Mouse (Mus musculus) left cerebral cortex, postnatal 10 days (tissue): ENCODE measurements around the gene Ergic1. TPM values are rescaled to one million over a fixed set of nuclear protein-coding genes. Genes with fewer than 3 reads are reported as not detected.

Source experiments
- DNase-seq, 2 experiments: peaks; one replicate each; pipeline ENCODE4 v3.0.0; 2021 to 2022; ENCODE audit warnings: low spot score in 2 of 2, mixed read lengths in 1 of 2; ENCODE audit errors: extremely low spot score in 1 of 2
- intact Hi-C: fragments of 180-260 bp; cut with DNase I; formaldehyde crosslinking; loops from one replicate; pipeline ENCODE4 v1.15.1; 2025
- total RNA-seq, 2 experiments: library from RNA; stranded (reverse); gene quantifications; 2 replicates each; pipeline ENCODE4 v1.2.3; 2021

Gene Ergic1
- total RNA-seq, 2 experiments from 2014 or later = 170 to 171 TPM

DNA sequence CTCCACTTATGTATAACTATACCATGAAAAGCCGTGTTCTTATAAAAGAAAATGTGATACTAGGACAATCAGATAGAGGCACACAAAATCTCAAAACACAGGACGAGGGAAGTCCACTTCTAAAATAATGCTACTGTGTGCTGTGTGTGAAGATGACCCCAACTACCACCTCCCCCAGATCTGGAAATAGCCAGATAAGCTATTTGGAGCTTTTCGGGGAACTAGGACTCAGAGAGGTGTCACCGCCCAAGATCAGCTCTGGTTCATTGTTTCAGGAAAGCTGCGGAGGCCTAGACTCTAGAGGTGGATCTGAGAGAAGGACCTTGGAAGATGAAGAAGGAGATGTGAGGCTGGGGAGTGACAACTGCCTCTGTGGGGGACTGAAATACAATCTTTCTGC is 26.6 kb upstream of the Ergic1 start:
- intact Hi-C loops = no loop called here
- DNase-seq = no peak

DNA sequence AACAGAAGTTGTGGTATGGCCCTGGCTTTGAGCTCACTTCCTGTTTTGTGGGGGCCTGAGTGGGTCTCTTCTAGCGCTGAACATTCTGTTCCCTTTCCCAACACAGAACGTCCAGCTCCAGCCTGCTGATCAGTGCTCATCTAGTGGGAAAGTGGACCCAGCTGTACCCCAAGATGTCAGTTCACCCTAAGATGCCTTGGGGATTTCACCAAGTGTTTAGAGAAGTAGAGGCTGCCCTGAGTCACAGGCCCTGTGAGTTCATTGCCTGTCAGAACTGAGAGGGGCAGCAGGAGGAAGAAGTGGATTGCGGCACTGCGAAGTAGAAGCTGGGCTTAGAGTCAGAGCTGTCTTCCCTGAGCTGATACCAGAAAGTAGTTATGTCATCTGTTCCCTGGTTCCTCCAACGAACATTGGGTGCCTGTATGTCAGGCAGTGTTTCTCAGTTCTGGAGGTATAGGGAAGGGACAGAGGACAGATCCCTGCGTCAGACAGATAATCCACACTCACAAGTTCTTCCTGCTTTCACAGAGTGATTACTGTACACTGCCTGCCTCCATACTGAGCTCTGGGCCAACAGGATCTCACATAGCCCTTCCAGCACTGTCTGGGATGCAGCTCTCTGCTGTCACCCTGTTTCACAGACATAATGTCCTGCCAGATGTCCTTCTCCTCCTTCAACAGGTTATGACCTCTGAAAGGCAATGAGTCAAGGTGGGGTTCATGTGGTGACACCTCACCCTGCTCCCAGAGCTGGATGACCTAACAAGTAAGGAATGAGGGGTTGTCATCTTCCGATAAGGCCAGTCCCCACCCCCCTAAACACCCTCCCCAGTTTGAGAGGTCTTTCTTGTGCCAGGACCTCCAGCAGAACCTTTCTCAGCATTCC is 25.8 kb upstream of the Ergic1 start:
- intact Hi-C loops = no loop called here
- no peak for DNase-seq

GRCm38 (mm10) chr17:26537722-26538471 is 23.4 kb upstream of the Ergic1 start:
- intact Hi-C loops = no loop called here

DNA sequence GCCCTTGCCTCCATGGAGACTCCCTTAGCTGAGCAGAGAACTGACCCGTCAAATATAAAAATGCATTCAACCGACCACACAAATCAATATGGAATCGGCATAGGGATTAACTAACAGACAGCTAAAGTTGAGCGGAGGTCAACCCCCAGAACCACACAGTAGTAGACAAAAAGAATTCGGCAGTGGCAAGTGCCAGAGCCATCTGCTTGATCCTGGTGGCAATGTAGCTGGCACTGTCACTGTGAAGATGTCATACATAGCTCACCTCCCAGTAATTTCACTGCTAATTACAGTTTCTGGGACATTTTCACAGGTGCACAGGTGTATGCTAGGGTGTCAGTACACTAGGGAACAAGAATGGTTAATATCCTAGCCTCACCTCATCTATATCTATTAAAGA is 21.2 kb upstream of the Ergic1 start:
- no peak for DNase-seq
- intact Hi-C loops = no loop called here

More at GRCm38 (mm10) chr17:26537722-26538471, 23.4 kb upstream of the Ergic1 start:
- DNase-seq = no peak

GRCm38 (mm10) chr17:26544319-26544963 is 16.8 kb upstream of the Ergic1 start:
- intact Hi-C loops = no loop called here
- no peak for DNase-seq

- peak in 1 of 2 experiments; percentile 79 for DNase-seq
- intact Hi-C loops = no loop called here
Observed at GRCm38 (mm10) chr17:26547771-26548170, 13.5 kb upstream of the Ergic1 start.

DNA sequence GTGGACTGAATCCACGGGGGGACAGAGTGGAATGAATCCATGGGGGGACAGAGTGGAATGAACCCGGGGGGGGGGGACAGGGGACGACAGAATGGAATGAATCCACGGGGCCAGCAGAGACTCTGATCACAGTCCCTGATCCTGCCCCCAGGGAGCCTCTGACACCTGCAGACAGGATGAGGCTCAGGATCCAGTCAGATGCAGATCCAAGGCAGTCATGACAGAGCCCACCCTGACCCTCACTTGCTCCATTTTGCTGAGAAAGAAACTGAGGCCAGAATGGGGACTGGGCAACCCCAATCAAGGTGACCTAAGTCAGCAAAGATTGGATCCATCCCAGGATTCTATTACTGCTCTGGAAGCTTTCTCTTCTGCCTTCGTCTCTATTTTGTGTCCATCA is 12.7 kb upstream of the Ergic1 start:
- intact Hi-C loops = no loop called here
- DNase-seq = no peak

DNA sequence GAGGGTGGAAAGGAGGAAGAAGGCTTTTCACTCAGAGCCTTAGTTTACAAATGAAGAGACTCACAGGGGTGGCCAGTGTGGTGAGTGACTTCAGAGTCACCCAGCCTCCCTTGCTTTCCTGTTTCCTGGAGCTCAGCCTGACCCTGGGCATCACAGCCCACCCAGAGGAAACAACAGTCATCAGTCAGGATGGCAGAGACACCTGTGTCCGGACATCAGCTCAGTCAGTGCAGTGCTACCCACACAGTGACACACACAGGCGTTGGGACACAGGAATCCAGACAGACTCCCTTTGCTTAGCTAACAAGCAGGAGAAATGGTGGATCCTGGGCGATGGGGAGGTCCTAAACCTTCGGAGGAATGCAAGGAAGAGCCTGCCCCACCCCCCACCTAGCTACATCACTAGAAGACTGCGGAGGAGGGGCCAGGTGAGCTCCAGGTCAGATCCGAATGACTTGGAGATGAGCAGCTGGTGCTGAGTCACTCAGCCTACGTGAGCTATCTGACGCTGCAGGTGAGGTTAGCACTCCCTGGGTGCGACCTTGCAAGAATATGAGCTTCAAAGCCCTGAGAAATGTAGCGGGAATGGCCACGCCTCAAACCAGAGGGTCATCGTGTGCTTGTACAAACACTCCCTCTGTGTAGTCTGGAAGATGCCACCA is 12.0 kb upstream of the Ergic1 start:
- no peak for DNase-seq
- intact Hi-C loops = no loop called here

DNA sequence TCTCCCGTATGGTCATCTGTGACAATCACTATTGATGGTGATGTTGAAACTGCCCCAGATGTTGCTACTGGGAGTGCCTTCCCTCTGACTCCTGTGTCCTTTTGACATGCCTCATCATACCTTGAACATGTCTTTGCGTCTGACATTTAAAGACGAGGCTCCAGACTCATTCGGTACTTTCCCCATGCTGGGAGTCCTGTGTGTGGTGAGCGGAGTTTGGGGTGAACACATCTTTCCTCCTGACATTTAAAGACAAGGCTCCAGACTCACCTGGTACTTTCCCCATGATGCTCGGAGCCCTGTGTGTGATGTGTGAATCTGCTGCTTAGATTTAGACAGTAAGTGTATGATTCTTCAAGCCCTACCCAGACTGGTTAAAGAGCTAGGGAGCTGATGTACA is 10.2 kb upstream of the Ergic1 start:
- no peak for DNase-seq
- intact Hi-C loops = no loop called here

GRCm38 (mm10) chr17:26553033-26553432 is 8.3 kb upstream of the Ergic1 start:
- no peak for DNase-seq
- intact Hi-C loops = no loop called here

DNA sequence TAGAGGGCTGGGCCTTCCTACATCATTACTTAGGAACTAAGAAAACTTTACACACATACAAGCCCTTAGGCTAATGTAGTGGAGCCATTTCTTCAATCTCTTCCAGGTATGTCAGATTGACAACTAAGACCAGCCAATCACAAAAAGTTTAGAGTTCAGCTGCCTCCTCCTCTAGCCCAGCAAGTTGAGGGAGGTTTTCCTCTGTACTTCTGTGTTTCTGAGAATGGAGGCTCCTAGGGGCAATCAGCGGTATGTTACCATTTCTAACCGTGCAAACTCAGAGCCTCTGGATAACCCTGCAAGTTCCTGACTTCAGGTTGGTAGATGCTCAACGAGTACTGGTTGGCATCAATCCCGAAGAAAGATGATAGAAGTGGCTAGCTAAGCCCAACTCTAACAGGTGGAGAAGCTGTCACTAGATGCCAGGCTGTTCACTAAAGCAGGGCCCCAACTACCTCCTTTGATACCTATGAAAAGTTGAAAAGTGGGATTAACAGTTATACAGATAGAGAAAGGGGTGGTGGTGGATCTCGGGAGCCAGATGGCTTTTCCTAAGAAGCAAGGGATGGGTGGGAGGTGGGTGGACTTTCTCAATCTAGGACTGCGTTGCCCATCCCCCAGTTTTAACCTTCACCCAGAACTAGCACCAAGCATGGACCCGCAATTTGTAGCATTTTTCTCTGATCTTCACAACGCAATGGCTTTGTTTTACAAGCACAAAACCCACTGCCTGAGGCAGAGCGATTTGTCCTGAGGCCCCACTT is 581 bp upstream of the Ergic1 start:
- no peak for DNase-seq
- intact Hi-C loops = loop anchor here (2.0 kb wide), 1 partner anchor 52 kb away; no protein-coding TSS in a partner anchor

- intact Hi-C loops = loop anchor here (2.0 kb wide), 1 partner anchor 53 kb away; no protein-coding TSS in a partner anchor
- DNase-seq = no peak
Observed at GRCm38 (mm10) chr17:26561651-26562181, 427 bp downstream of the Ergic1 start, which contains the start of gene Dusp1. Gene Dusp1, minus strand, starts transcription at chr17:26562128.

DNA sequence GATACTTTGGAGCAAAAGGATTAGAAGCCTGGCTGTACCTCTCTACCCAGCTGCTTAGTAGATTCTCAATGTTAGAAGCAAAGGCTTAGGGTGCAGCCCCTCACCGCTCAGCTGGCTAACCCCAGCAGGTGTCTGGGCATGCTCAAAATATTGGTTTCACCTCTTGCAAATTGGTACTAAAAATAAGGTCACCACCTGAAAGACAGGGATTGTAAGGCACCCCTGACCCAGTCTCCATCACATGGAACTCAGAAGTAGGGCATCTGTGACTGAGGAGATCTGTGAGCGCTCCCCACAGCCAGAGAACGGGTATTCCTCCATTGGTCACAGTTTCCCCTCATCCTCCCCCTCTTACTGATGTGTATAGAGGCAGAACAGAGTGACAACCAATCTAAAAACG is 1.0 kb downstream of the Ergic1 start:
- intact Hi-C loops = no loop called here
- DNase-seq = no peak

DNA sequence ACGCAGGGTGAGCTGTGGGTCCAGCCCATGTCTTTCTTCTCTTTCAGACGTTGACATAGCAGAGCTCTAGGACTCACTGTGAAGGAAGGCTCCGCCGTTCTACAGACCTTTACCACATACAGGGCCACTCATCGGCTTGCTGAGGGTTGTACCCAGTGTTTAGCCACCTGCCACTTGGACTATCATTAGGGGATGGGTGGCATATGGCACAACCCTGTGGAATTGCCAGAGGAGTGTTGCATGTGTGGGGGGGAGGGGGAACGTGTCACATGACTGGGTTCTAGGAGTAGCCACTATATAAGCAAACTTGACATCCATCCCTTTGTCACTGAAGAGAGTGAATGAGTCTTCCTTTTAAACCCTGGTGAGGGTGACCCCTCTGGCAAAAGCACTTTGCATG is 2.2 kb downstream of the Ergic1 start:
- no peak for DNase-seq
- intact Hi-C loops = no loop called here

DNA sequence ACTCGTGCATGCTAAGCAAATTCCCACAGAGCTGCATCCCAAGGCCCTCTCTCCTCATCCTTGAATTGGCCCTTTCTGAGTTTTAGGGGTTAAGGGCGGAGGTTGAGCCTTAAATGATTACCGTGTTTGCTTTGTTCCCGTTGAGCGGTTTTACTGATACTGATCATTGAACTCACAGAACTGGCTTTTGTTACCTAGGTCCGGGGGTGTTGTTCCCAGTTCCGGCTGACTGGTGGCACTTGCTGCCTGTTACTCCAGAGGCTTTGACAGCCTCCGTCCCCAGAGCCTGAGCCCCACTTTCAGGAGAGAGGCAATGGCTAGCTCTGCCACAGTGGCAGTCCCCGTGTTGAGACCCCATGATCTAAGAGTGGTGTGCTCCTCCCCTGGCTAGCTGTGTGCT is 3.1 kb downstream of the Ergic1 start:
- no peak for DNase-seq
- intact Hi-C loops = no loop called here

DNA sequence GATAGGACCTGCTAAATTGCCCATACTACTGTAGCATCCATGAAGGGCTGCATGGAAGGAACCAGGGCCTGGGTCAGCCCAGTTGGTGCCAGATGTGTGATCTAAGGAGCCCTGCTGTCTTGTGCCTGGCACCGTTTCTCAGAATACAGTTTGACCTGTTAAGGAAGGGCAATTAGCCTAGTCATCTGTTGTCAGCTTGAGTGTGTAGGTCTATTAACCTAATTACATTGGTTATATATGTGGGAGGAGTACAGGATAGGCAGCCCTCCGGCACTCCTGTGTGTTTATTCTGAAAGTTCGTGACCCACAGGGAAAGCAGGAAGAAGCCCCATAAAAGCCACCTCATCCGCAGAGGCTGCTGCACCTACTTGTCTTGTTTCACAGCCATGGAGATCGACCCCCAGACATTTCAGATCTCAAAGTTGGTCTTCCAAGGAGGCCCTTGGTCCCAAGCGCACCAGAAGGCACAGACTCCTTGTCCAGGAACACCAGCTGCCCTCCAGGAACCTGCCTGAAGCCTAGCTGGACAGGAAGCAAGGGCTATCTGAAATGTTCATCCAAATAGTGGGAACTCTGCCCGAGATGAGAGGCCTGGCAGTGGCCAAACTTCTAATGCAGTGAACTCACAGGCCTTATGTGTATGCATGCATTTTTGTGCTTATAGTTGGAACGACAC is 6.0 kb downstream of the Ergic1 start:
- no peak for DNase-seq
- intact Hi-C loops = no loop called here

- DNase-seq = no peak
- intact Hi-C loops = no loop called here
Observed at GRCm38 (mm10) chr17:26567818-26568173, 6.5 kb downstream of the Ergic1 start.
